Mouse (Mus musculus) liver, postnatal 0 days (tissue): ENCODE data around the gene 4930578G10Rik. TPM values are rescaled to one million over a fixed set of nuclear protein-coding genes. Genes with fewer than 3 reads are reported as not detected.
A peak's percentile ranks its signal among the peaks of the same experiment; 100 is the strongest.

Experiments used
- ATAC-seq: fragments of 200-750 bp; cut with Nextera tagmentation; 2 replicates; pipeline ENCODE4 v1.8.0; 2017; ENCODE audit warnings: mild to moderate bottlenecking, moderate library complexity
- DNase-seq: peaks from one replicate; pipeline ENCODE4 v3.0.0-alpha.2; 2016
- H3K27ac ChIP-seq: fragments of 300-500 bp; sonication (generic); 2 replicates; pipeline ENCODE4 v1.5.1; 2014; ENCODE audit warnings: antibody characterized with exemption, moderate library complexity, mild to moderate bottlenecking, low read depth
- H3K27me3 ChIP-seq: fragments of 300-500 bp; sonication (generic); 2 replicates; pipeline ENCODE4 v1.6.1; 2014; ENCODE audit warnings: low read length, control low read depth, mixed read lengths; ENCODE audit not compliant: insufficient read depth
- H3K36me3 ChIP-seq: fragments of 300-500 bp; sonication (generic); replicated peaks from 2 replicates; pipeline ENCODE4 v1.6.1; 2014; ENCODE audit warnings: mild to moderate bottlenecking, control low read depth, low read length, moderate library complexity, mixed read lengths; ENCODE audit not compliant: insufficient read depth
- H3K4me1 ChIP-seq: fragments of 300-500 bp; sonication (generic); 2 replicates; pipeline ENCODE4 v1.6.1; 2014; ENCODE audit warnings: antibody characterized with exemption, mild to moderate bottlenecking, control low read depth; ENCODE audit not compliant: insufficient read depth
- H3K4me2 ChIP-seq: fragments of 300-500 bp; sonication (generic); 2 replicates; pipeline ENCODE4 v1.6.1; 2014; ENCODE audit warnings: low read depth, mild to moderate bottlenecking, low read length, moderate library complexity, mixed read lengths
- H3K4me3 ChIP-seq: fragments of 300-500 bp; sonication (generic); 2 replicates; pipeline ENCODE4 v1.5.1; 2014; ENCODE audit warnings: low read depth, low read length
- H3K9ac ChIP-seq: fragments of 300-500 bp; sonication (generic); replicated peaks from 2 replicates; pipeline ENCODE4 v1.6.1; 2014; ENCODE audit warnings: mild to moderate bottlenecking, moderate library complexity
- H3K9me3 ChIP-seq: fragments of 300-500 bp; sonication (generic); 2 replicates; pipeline ENCODE4 v1.6.1; 2016; ENCODE audit warnings: mild to moderate bottlenecking, control low read depth, low read length, mixed read lengths
- CTCF ChIP-seq: sonication (generic); IDR thresholded peaks from 2 replicates; pipeline ENCODE4 v1.5.1; 2016; ENCODE audit warnings: antibody characterized with exemption, low read depth
- EP300 ChIP-seq: IDR thresholded peaks from 2 replicates; pipeline ENCODE4 v1.6.1; 2016; ENCODE audit warnings: antibody characterized with exemption, low read depth, mild to moderate bottlenecking
- WGBS: fragments of 180-500 bp; shearing (Covaris S2); extraction: QIAGEN DNeasy Blood & Tissue Kit; methylation state at CpG from one replicate; pipeline ENCODE4 v1.1.7; 2014; ENCODE audit not compliant: insufficient replicate concordance; 5-methylcytosine and 5-hydroxymethylcytosine counted together
- polyA plus RNA-seq: library from polyadenylated mRNA; unstranded; fragments of >200 nt; fragmentation: Nextera tagmentation; extraction: Ambion mirVana; gene quantifications from 2 replicates; pipeline ENCODE4 v1.2.1, GENCODE M21; 2015

Gene 4930578G10Rik
- polyA plus RNA-seq, 1 experiment from 2014 or later, result not detected

GRCm38 (mm10) chr4:42867390-42867789, 132.0 kb downstream of the 4930578G10Rik start:
- Histone ChIP-seq H3K27me3 (no peaks in the 10 kb centered on the region), H3K9me3 (no peaks in the 10 kb centered on the region), H3K9ac (no peak overlapping the region), H3K36me3 (no peaks in the 10 kb centered on the region), H3K27ac (peak overlapping the region; percentile 66), H3K4me3 (no peak overlapping the region), H3K4me2 (0 out of 2 replicates have a peak overlapping the region, but pooled peaks have one; percentile 7), H3K4me1 (peaks cover 27% of the 10 kb centered on the region)
- DNase-seq (no peak), ATAC-seq (peak; percentile 95)
- WGBS, result 29% methylated on average over 3 of the region's 3 CpGs
- TF ChIP-seq EP300 (peak; percentile 99), CTCF (no peak)

GRCm38 (mm10) chr4:42868193-42868592, 132.8 kb downstream of the 4930578G10Rik start:
- Histone ChIP-seq H3K4me1 (peaks cover 27% of the 10 kb centered on the region), H3K9ac (no peak overlapping the region), H3K27me3 (no peaks in the 10 kb centered on the region), H3K36me3 (no peaks in the 10 kb centered on the region), H3K27ac (peak overlapping the region; percentile 66), H3K9me3 (no peaks in the 10 kb centered on the region), H3K4me2 (peak overlapping the region; percentile 7; the same call in 1 of the 2 replicates), H3K4me3 (no peak overlapping the region)
- TF ChIP-seq CTCF, result no peak
- TF ChIP-seq EP300, result no peak
- ATAC-seq, result no peak
- 78% methylated on average over 5 of the region's 5 CpGs for WGBS
- no peak for DNase-seq

GRCm38 (mm10) chr4:42870748-42871147, 135.4 kb downstream of the 4930578G10Rik start:
- ATAC-seq, result no peak
- TF ChIP-seq EP300 (no peak), CTCF (peak; percentile 57)
- H3K27me3 ChIP-seq, result no peaks in the 10 kb centered on the region
- no peak overlapping the region for H3K27ac ChIP-seq
- WGBS, result 75% methylated on average over 5 of the region's 5 CpGs
- no peak for DNase-seq
- H3K4me3 ChIP-seq, result no peak overlapping the region
- H3K9me3 ChIP-seq, result no peaks in the 10 kb centered on the region
- peaks cover 27% of the 10 kb centered on the region for H3K4me1 ChIP-seq
- no peaks in the 10 kb centered on the region for H3K36me3 ChIP-seq
- H3K4me2 ChIP-seq, result no peak overlapping the region
- no peak overlapping the region for H3K9ac ChIP-seq

- Histone ChIP-seq H3K9ac (no peak overlapping the region), H3K4me1 (peaks cover 18% of the 10 kb centered on the region), H3K27ac (no peak overlapping the region), H3K4me3 (no peak overlapping the region), H3K4me2 (no peak overlapping the region), H3K36me3 (no peaks in the 10 kb centered on the region), H3K27me3 (no peaks in the 10 kb centered on the region), H3K9me3 (no peaks in the 10 kb centered on the region)
- no peak for TF ChIP-seq CTCF
- DNase-seq (no peak), ATAC-seq (no peak)
- WGBS, result 91% methylated on average over 7 of the region's 7 CpGs
These were observed 136.8 kb downstream of the 4930578G10Rik start for GRCm38 (mm10) chr4:42872151-42872550.

GRCm38 (mm10) chr4:42872746-42873435, 137.5 kb downstream of the 4930578G10Rik start:
- Histone ChIP-seq H3K4me3 (no peak overlapping the region), H3K4me2 (no peak overlapping the region), H3K36me3 (no peaks in the 10 kb centered on the region), H3K9me3 (no peaks in the 10 kb centered on the region), H3K4me1 (peaks cover 17% of the 10 kb centered on the region), H3K27ac (no peak overlapping the region), H3K9ac (no peak overlapping the region), H3K27me3 (no peaks in the 10 kb centered on the region)
- DNase-seq (no peak), ATAC-seq (no peak)
- WGBS, result 78% methylated on average over 16 of the region's 16 CpGs
- no peak for TF ChIP-seq EP300
- TF ChIP-seq CTCF, result no peak

GRCm38 (mm10) chr4:42874134-42874533, 138.8 kb downstream of the 4930578G10Rik start, which contains the start of gene Fam205c:
Gene Fam205c, minus strand, starts transcription at chr4:42874234.
- H3K27ac ChIP-seq, result no peak within 1 kb of the TSS
- H3K9ac ChIP-seq, result no peak within 1 kb of the TSS
- DNase-seq, result no peak
- H3K36me3 ChIP-seq, result no peaks in the 10 kb centered on the region
- 85% methylated on average over 7 of the region's 7 CpGs for WGBS
- no peak within 1 kb of the TSS for H3K4me2 ChIP-seq
- no peak within 1 kb of the TSS for H3K4me3 ChIP-seq
- H3K4me1 ChIP-seq, result peaks cover 8% of the 10 kb centered on the region
- H3K27me3 ChIP-seq, result no peaks in the 10 kb centered on the region
- ATAC-seq, result no peak
- TF ChIP-seq EP300 (no peak), CTCF (no peak)
- no peaks in the 10 kb centered on the region for H3K9me3 ChIP-seq
